ENCODE assay signal across 9 mouse cellular contexts in the genomic region with DNA sequence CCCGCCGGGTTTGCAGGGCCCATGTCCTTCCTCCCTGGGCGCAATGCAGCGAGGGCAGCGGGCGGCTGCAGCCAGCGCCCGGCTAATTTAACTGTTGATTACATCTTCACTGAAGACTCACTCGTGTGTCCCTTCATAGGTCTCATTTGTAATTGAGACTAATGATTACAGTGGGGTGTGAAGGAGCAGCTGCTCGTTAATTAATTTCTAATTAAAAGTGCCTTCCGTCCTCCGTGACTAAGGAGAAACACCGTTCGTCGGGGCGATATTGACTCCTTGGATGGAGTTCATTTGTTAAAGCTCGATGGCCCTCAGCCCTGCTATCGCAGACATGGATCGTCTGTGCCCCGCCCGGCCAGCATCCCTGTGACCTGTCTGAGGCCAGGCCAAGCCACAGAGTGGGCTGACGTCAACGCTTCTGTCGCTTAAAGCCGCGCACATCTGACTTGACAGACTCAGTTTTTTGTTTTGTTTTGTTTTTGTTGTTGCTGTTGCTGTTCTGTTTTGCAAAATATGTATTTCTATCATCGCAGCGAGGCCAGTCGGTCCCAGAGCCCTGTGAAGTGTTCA. TPM values are rescaled to one million over a fixed set of nuclear protein-coding genes. Genes with fewer than 3 reads are reported as not detected.
A peak's percentile ranks its signal among the peaks of the same experiment; 100 is the strongest.
DNase-seq lines count a peak whose midpoint lies in the region; ATAC-seq lines count a peak whose summit lies in the region.
"Had no signal": no experiment of that assay in that cellular context is flagged by ENCODE, and none has a peak within 500 bp of the region (broad histone marks: within the 10 kb centered on the region; RNA-seq: fewer than 3 reads in every experiment).

No protein-coding gene starts in this region.

- DNase-seq in midbrain, embryonic 10.5 days (ENCODE audit: low spot score), result no peak
- DNase-seq in retina, embryonic 14.5 days (ENCODE audit: low spot score), result peak; percentile 53

- no peak for ATAC-seq in forebrain, embryonic 13.5 days
- no peak for ATAC-seq in forebrain, embryonic 16.5 days
- no peak for ATAC-seq in midbrain, embryonic 16.5 days
- ATAC-seq in hindbrain, embryonic 16.5 days, result 0 out of 2 replicates have a peak, but pooled peaks have one; percentile 15
- no peak for ATAC-seq in erythroid progenitor cell, adult 5-6 weeks (replicated peaks; ENCODE audit: low FRiP score, poor library complexity, severe bottlenecking)
- ATAC-seq in activated CD4-positive, CD25-positive, alpha-beta regulatory T cell, adult 4 months, result no peak

- H3K36me3 ChIP-seq in forebrain, embryonic 13.5 days (ENCODE audit: poor library complexity, severe bottlenecking), result no peaks in the 10 kb centered on the region
- H3K36me3 ChIP-seq in forebrain, embryonic 16.5 days (ENCODE audit: control insufficient read depth, insufficient read depth), result no peaks in the 10 kb centered on the region
- H3K36me3 ChIP-seq in midbrain, embryonic 10.5 days, result no peaks in the 10 kb centered on the region
- no peaks in the 10 kb centered on the region for H3K36me3 ChIP-seq in midbrain, embryonic 16.5 days (ENCODE audit: control insufficient read depth, insufficient read depth, low read length)
- no peaks in the 10 kb centered on the region for H3K36me3 ChIP-seq in hindbrain, embryonic 16.5 days (ENCODE audit: control insufficient read depth, insufficient read depth, low read length)

- peaks cover 40% of the 10 kb centered on the region for H3K4me1 ChIP-seq in forebrain, embryonic 13.5 days
- H3K4me1 ChIP-seq in forebrain, embryonic 16.5 days (replicated peaks; ENCODE audit: control insufficient read depth, insufficient read depth, low read length), result peaks cover 27% of the 10 kb centered on the region
- peaks cover 75% of the 10 kb centered on the region for H3K4me1 ChIP-seq in midbrain, embryonic 10.5 days
- peaks cover 21% of the 10 kb centered on the region for H3K4me1 ChIP-seq in midbrain, embryonic 16.5 days (ENCODE audit: control insufficient read depth, insufficient read depth, low read length)
- peaks cover 29% of the 10 kb centered on the region for H3K4me1 ChIP-seq in hindbrain, embryonic 16.5 days (ENCODE audit: control insufficient read depth, insufficient read depth, low read depth, low read length)

- WGBS in forebrain, embryonic 13.5 days, result 2% methylated on average over 29 of the region's 29 CpGs
- 2% methylated on average over 29 of the region's 29 CpGs for WGBS in forebrain, embryonic 16.5 days
- 2% methylated on average over 29 of the region's 29 CpGs for WGBS in midbrain, embryonic 10.5 days
- WGBS in midbrain, embryonic 16.5 days, result 3% methylated on average over 29 of the region's 29 CpGs
- WGBS in hindbrain, embryonic 16.5 days, result 5% methylated on average over 29 of the region's 29 CpGs

- H3K27ac ChIP-seq in forebrain, embryonic 13.5 days, result no peak overlapping the region
- no peak overlapping the region for H3K27ac ChIP-seq in forebrain, embryonic 16.5 days (ENCODE audit: low read length)
- H3K27ac ChIP-seq in midbrain, embryonic 10.5 days (replicated peaks), result no peak overlapping the region
- H3K27ac ChIP-seq in midbrain, embryonic 16.5 days (ENCODE audit: low read length), result no peak overlapping the region
- no peak overlapping the region for H3K27ac ChIP-seq in hindbrain, embryonic 16.5 days (ENCODE audit: low read depth, low read length)

- H3K4me3 ChIP-seq in forebrain, embryonic 13.5 days, result peak overlapping the region; percentile 13; the same call in 1 of the 2 replicates
- no peak overlapping the region for H3K4me3 ChIP-seq in forebrain, embryonic 16.5 days (replicated peaks; ENCODE audit: low read length)
- peak overlapping the region; percentile 41 for H3K4me3 ChIP-seq in midbrain, embryonic 10.5 days
- no peak overlapping the region for H3K4me3 ChIP-seq in midbrain, embryonic 16.5 days (ENCODE audit: low read depth, low read length)
- H3K4me3 ChIP-seq in hindbrain, embryonic 16.5 days (ENCODE audit: low read length), result no peak overlapping the region

- H3K9me3 ChIP-seq in forebrain, embryonic 13.5 days (replicated peaks), result no peaks in the 10 kb centered on the region
- no peaks in the 10 kb centered on the region for H3K9me3 ChIP-seq in forebrain, embryonic 16.5 days (ENCODE audit: control insufficient read depth, low read length)
- H3K9me3 ChIP-seq in midbrain, embryonic 10.5 days (replicated peaks), result no peaks in the 10 kb centered on the region
- no peaks in the 10 kb centered on the region for H3K9me3 ChIP-seq in midbrain, embryonic 16.5 days (replicated peaks; ENCODE audit: control insufficient read depth, low read length, poor library complexity, severe bottlenecking)
- no peaks in the 10 kb centered on the region for H3K9me3 ChIP-seq in hindbrain, embryonic 16.5 days (ENCODE audit: control insufficient read depth, low read length)

- peaks cover 99% of the 10 kb centered on the region for H3K27me3 ChIP-seq in forebrain, embryonic 13.5 days
- H3K27me3 ChIP-seq in forebrain, embryonic 16.5 days (replicated peaks; ENCODE audit: control insufficient read depth, insufficient read depth, low read length), result peaks cover 86% of the 10 kb centered on the region
- H3K27me3 ChIP-seq in midbrain, embryonic 10.5 days (ENCODE audit: low read depth, poor library complexity, severe bottlenecking), result peaks cover 100% of the 10 kb centered on the region
- peaks cover 78% of the 10 kb centered on the region for H3K27me3 ChIP-seq in midbrain, embryonic 16.5 days (ENCODE audit: control insufficient read depth, insufficient read depth, low read depth, low read length)
- peaks cover 76% of the 10 kb centered on the region for H3K27me3 ChIP-seq in hindbrain, embryonic 16.5 days (replicated peaks; ENCODE audit: control insufficient read depth, insufficient read depth, low read length)

- no peak overlapping the region for H3K9ac ChIP-seq in forebrain, embryonic 13.5 days
- H3K9ac ChIP-seq in forebrain, embryonic 16.5 days (replicated peaks; ENCODE audit: low read depth, low read length), result no peak overlapping the region
- no peak overlapping the region for H3K9ac ChIP-seq in midbrain, embryonic 16.5 days (ENCODE audit: low read depth, low read length)
- no peak overlapping the region for H3K9ac ChIP-seq in hindbrain, embryonic 16.5 days (ENCODE audit: low read depth, low read length)

- peak overlapping the region; percentile 24; the same call in 1 of the 2 replicates for H3K4me2 ChIP-seq in forebrain, embryonic 13.5 days
- no peak overlapping the region for H3K4me2 ChIP-seq in forebrain, embryonic 16.5 days (ENCODE audit: low read length)
- H3K4me2 ChIP-seq in midbrain, embryonic 16.5 days (ENCODE audit: low read length), result no peak overlapping the region
- peak overlapping the region; percentile 34 for H3K4me2 ChIP-seq in hindbrain, embryonic 16.5 days (ENCODE audit: low read length)

RNA-seq across cellular contexts. Expression of gene Irx4, which starts 4.0 kb away (rescaled TPM):
- not detected in 2 replicates for polyA plus RNA-seq in forebrain, embryonic 13.5 days (2015; fragmentation: Nextera tagmentation; extraction: Ambion mirVana)
- polyA plus RNA-seq in forebrain, embryonic 16.5 days (2015; fragmentation: Nextera tagmentation; extraction: Ambion mirVana), result 0.14 TPM in 1 of 2 replicates, not detected in the other
- polyA plus RNA-seq in midbrain, embryonic 10.5 days (2016; fragmentation: Nextera tagmentation; extraction: Ambion mirVana), result 1.3 and 1.7 TPM in 2 replicates
- 0.87 and 1.4 TPM in 2 replicates for polyA plus RNA-seq in midbrain, embryonic 16.5 days (2015; fragmentation: Nextera tagmentation; extraction: Ambion mirVana)
- polyA plus RNA-seq in hindbrain, embryonic 16.5 days (2015; fragmentation: Nextera tagmentation; extraction: Ambion mirVana), result 3.0 and 5.0 TPM in 2 replicates
- total RNA-seq in erythroid progenitor cell, adult 5-6 weeks (2015; ENCODE audit: low replicate concordance), result not detected in 2 replicates
- total RNA-seq in erythroid progenitor cell, adult 5-6 weeks (2017; ENCODE audit: low replicate concordance), result not detected in 2 replicates
- not detected for polyA plus RNA-seq in activated CD4-positive, CD25-positive, alpha-beta regulatory T cell, adult 4 months (2017; shearing (Covaris generic))
- polyA plus RNA-seq: liver, embryonic 16.5 days had no signal

Comparison
In these comparisons a context has a peak if more than half of its experiments do, and no peak if none do; other contexts are left out.
1. H3K4me2 ChIP-seq: peak in forebrain, embryonic 13.5 days (single experiment) and hindbrain, embryonic 16.5 days (single experiment); none in forebrain, embryonic 16.5 days (single experiment) and midbrain, embryonic 16.5 days (single experiment).
2. H3K4me3 ChIP-seq: peak in forebrain, embryonic 13.5 days (single experiment) and midbrain, embryonic 10.5 days (single experiment); none in forebrain, embryonic 16.5 days (single experiment), midbrain, embryonic 16.5 days (single experiment) and hindbrain, embryonic 16.5 days (single experiment).